Mouse (Mus musculus) lung, adult 18-20 months (tissue): ENCODE measurements around the gene Sptbn1.

Source experiments
- DNase-seq, 2 experiments: peaks; one replicate each; pipeline ENCODE4 v3.0.0; 2022; ENCODE audit warnings: mixed read lengths in 2 of 2

Sptbn1 gene

GRCm38 (mm10) chr11:30267892-30268647, at the start of gene Sptbn1:
Sptbn1 (minus strand) TSS chr11:30268175.
- peak; percentile 88 to 90 for DNase-seq

- no peak for DNase-seq
These were observed 26.3 kb upstream of the Sptbn1 start for GRCm38 (mm10) chr11:30294279-30294678.

- DNase-seq: no peak
These were observed 24.5 kb upstream of the Sptbn1 start for GRCm38 (mm10) chr11:30292221-30293160.

- DNase-seq: peak; percentile 81 to 84
These were observed 23.2 kb upstream of the Sptbn1 start for GRCm38 (mm10) chr11:30291155-30291554.

- peak; percentile 63 for DNase-seq
These were observed 21.8 kb upstream of the Sptbn1 start for GRCm38 (mm10) chr11:30289470-30290431.

- DNase-seq: no peak
These were observed 20.1 kb upstream of the Sptbn1 start for GRCm38 (mm10) chr11:30288075-30288474.

- peak in 1 of 2 experiments; percentile 24 for DNase-seq
These were observed 15.7 kb upstream of the Sptbn1 start for GRCm38 (mm10) chr11:30283710-30284109.

GRCm38 (mm10) chr11:30281096-30281495, 13.1 kb upstream of the Sptbn1 start:
- DNase-seq: no peak

- peak; percentile 75 to 79 for DNase-seq
These were observed 11.3 kb upstream of the Sptbn1 start for GRCm38 (mm10) chr11:30279278-30279677.

GRCm38 (mm10) chr11:30275436-30276031, 7.6 kb upstream of the Sptbn1 start:
- DNase-seq: peak; percentile 23 to 43

GRCm38 (mm10) chr11:30269524-30269923, 1.5 kb upstream of the Sptbn1 start:
- DNase-seq: no peak

GRCm38 (mm10) chr11:30268648-30269375, 837 bp upstream of the Sptbn1 start:
- peak; percentile 18 to 49 for DNase-seq

GRCm38 (mm10) chr11:30267036-30267891, 711 bp downstream of the Sptbn1 start:
- DNase-seq: peak; percentile 65 to 75

- no peak for DNase-seq
These were observed 1.3 kb downstream of the Sptbn1 start for GRCm38 (mm10) chr11:30266691-30267035.

GRCm38 (mm10) chr11:30265666-30266065, 2.3 kb downstream of the Sptbn1 start:
- no peak for DNase-seq

- DNase-seq: no peak
These were observed 4.3 kb downstream of the Sptbn1 start for GRCm38 (mm10) chr11:30263627-30264026.

GRCm38 (mm10) chr11:30258739-30259350, 9.1 kb downstream of the Sptbn1 start:
- DNase-seq: no peak

- DNase-seq: peak in 1 of 2 experiments; percentile 32
These were observed 10.2 kb downstream of the Sptbn1 start for GRCm38 (mm10) chr11:30257812-30258211.

GRCm38 (mm10) chr11:30257085-30257484, 10.9 kb downstream of the Sptbn1 start:
- DNase-seq: no peak

GRCm38 (mm10) chr11:30256491-30256890, 11.5 kb downstream of the Sptbn1 start:
- no peak for DNase-seq
